Mouse (Mus musculus) layer of hippocampus, adult 2 months (tissue): Measurements from ENCODE around the gene Ddx20. TPM values are rescaled to one million over a fixed set of nuclear protein-coding genes. Genes with fewer than 3 reads are reported as not detected.
A peak's percentile ranks its signal among the peaks of the same experiment; 100 is the strongest.

ENCODE experiments used
- DNase-seq, 2 experiments: peaks; one replicate each; pipeline ENCODE4 v3.0.0; 2022; ENCODE audit warnings: low spot score in 2 of 2
- H3K27ac ChIP-seq: fragments of 200-600 bp; 2 replicates; pipeline ENCODE4 v1.8.1; 2022
- H3K4me3 ChIP-seq: fragments of 200-600 bp; 2 replicates; pipeline ENCODE4 v1.8.1; 2022; ENCODE audit warnings: mild to moderate bottlenecking
- CTCF ChIP-seq: fragments of 200-600 bp; conservative IDR thresholded peaks from 2 replicates; pipeline ENCODE4 v1.8.1; 2022; ENCODE audit warnings: antibody characterized with exemption, mild to moderate bottlenecking, moderate library complexity
- total RNA-seq, 2 experiments: library from RNA; stranded (reverse); gene quantifications; 2 replicates each; pipeline ENCODE4 v1.2.3; 2021

Gene Ddx20
- total RNA-seq, 2 experiments from 2014 or later: 12.5 to 12.9 TPM

DNA sequence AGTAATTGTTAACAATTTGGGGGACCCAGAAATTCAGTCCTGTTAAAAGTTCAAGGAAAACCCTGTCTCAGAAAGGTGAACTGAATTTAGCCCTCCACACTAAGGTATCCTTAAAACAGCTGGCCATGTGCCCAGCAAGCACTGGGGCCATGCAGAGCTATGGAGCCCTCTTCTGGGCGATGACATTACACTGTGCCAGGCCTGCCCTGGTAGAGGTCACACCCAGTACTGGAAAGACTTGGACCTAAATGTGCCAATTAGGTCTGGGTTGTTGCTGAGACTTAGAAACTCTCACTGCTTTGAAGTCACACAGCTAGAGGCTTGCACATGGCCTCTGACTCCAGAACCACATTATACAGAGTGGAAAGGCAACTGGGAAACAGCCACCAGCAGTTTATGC is 45.2 kb downstream of the Ddx20 start:
- Histone ChIP-seq H3K27ac (no peak overlapping the region), H3K4me3 (no peak overlapping the region)
- peak; percentile 72 for TF ChIP-seq CTCF
- DNase-seq: peak in 1 of 2 experiments; percentile 37

DNA sequence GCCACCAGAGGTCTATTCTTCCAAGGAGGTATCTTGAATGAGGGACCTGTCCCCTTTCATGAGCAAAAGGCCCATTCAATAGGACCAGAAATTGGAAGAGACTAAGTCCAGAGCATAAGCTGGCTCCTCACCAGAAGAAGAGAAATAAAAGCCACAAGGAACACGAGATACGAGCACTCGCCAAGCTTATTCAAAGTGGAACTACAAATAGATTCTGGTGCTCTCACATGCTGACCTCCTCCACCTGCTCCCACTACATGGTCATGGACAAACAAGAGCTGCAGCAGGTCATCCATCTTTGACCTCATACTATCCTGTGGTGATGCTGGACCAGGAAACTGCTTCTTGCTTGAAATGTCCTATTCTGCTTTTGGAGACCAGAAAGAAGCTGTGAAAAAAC is 54.4 kb downstream of the Ddx20 start:
- no peak overlapping the region for H3K4me3 ChIP-seq
- peak overlapping the region; percentile 32; the same call in 1 of the 2 replicates for H3K27ac ChIP-seq
- no peak for TF ChIP-seq CTCF
- no peak for DNase-seq

DNA sequence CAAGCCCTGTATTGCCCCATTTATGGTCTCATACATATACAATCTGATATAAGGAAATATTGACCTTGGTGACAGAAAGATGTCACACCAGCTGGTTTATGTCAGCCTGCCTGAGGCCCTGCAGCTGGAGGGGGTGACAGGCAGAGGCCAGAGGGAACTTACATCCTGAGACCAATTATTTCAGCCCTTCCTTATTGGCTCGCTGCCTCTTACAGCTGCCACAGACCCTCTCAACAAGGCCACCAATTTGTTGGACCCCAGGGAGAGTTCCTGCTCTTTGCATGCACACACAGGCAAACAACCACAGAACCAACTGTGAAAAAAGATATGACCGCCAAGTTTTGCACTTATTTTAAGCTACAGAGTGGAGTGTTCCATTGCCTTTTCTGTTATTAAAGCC is 55.1 kb downstream of the Ddx20 start:
- Histone ChIP-seq H3K27ac (peak overlapping the region; percentile 32; the same call in 1 of the 2 replicates), H3K4me3 (no peak overlapping the region)
- no peak for DNase-seq
- TF ChIP-seq CTCF: no peak

Other genes with a start within 250 kb of the Ddx20 start
- 10 to 100 TPM; 60.2 to 64.9 TPM for gene Kcnd3, start 235.2 kb downstream of the Ddx20 start, total RNA-seq
- 10 to 100 TPM; 74.1 to 74.9 TPM for gene Inka2, start 17.0 kb upstream of the Ddx20 start, total RNA-seq
- 100 to 1,000 TPM in 1 of 2 experiments, 10 to 100 TPM in 1; 94.6 to 101 TPM for gene Rap1a, start 113.8 kb upstream of the Ddx20 start, total RNA-seq
- 1 to 10 TPM in 1 of 2 experiments, under 1 TPM in 1; 0.82 to 1.2 TPM for gene Adora3, start 183.3 kb upstream of the Ddx20 start, total RNA-seq
- 1 to 10 TPM in 1 of 2 experiments, under 1 TPM in 1; 0.37 to 1.1 TPM for gene Tmigd3, start 183.3 kb upstream of the Ddx20 start, total RNA-seq
- 1 to 10 TPM in 1 of 2 experiments, under 1 TPM in 1; 0.98 to 1.2 TPM for gene I830077J02Rik, start 245.1 kb upstream of the Ddx20 start, total RNA-seq